Mouse (Mus musculus) yolk sac, embryonic 10.5 days (tissue): ENCODE measurements at regions not wholly inside any gene's neighbourhood (a gene's known extent, or its start where the extent isn't known, plus 50 kb on each side); places are given as distances from the start of the nearest gene placed in this dataset.

Experiments used
- DNase-seq: peaks from one replicate; pipeline ENCODE4 v3.0.0-alpha.2; 2017; ENCODE audit warnings: low spot score

GRCm38 (mm10) chr15:56139451-56139850, 1338.0 kb downstream of the Slc22a22 start:
- no peak for DNase-seq

DNA sequence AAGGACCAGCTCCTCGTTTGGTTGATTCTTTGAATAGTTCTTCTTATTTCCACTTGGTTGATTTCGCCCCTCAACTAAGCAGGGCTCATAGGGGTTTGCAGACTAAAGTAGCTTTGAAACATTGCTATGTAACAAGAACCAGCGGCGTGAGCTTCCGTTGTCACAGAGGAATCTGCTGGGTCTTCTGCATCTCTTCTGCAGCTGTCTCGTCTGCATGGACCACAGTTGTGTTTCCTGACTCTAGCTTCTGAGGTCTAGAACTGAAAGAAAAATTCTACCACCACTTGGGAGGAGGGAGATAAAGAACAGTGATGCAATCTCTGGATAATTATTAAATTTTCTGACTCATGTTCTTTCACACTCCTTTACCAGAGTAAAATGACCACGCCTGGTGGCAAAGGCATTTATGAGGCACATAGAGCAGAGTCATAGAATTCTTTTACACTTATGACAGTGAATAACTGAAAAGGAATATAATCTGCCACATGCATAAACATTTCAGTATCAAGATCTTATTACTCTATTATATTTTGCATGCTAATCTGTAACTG, 1340.9 kb downstream of the Slc22a22 start:
- no peak for DNase-seq

GRCm38 (mm10) chr15:56128029-56128428, 1349.4 kb downstream of the Slc22a22 start:
- no peak for DNase-seq

- no peak for DNase-seq
These were observed 1357.9 kb downstream of the Slc22a22 start for GRCm38 (mm10) chr15:56119287-56120065.

GRCm38 (mm10) chr15:56108313-56108712, 1369.1 kb downstream of the Slc22a22 start:
- DNase-seq, result no peak

DNA sequence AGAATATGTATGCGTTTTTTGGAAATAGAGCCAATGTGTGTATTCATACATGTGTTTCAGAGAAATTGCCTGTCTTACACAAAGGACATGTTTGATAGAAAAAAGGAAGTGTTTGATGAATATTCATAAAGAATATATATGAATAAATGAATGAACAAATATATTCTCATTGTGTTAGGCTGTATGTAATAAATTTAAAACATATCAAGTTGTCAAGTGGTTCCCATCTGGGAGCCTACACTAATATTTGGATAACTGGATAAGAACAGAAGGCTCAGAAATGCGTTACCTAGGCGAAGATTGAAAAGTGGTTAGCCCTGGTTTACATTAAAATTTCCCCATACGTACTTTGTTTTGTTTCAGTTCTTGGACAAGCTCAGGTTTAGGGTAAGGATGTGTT, 1369.7 kb downstream of the Slc22a22 start:
- no peak for DNase-seq

- DNase-seq, result no peak
These were observed 1377.2 kb downstream of the Slc22a22 start for GRCm38 (mm10) chr15:56100133-56100735.

DNA sequence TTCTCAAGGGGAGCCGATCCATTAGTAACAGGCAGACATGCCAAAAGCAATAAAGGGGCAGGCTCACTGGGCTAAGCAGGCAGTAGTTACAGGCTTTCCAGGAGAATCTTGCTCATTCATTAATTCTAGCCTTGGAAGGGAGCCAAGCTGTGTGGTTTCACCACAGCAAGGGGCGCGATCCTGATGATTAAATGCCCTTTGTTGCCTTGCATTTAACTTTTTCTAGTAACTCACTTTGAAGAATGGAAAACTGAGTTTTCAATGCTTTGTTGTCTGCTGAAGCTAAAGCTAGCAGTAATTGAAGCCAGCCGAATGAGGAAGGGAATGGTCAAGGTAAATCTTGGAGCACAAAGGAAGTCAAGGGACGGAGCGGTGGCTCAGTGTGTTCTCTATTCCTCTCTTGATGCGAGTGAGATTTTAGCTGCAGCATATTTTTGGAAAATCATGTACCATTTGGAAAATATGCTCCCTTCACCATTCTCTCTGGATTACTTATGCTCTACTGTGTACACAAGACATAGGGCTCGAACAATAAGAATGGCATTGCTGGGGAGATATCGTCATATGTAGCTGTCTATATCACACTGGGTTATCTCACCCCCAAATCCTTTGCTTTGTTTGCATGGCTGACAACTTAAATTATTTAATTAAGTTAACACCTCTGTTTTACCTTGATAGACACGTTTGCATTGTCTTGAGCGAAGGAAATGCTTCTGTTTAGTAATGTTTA, 1399.4 kb downstream of the Slc22a22 start:
- DNase-seq, result no peak

DNA sequence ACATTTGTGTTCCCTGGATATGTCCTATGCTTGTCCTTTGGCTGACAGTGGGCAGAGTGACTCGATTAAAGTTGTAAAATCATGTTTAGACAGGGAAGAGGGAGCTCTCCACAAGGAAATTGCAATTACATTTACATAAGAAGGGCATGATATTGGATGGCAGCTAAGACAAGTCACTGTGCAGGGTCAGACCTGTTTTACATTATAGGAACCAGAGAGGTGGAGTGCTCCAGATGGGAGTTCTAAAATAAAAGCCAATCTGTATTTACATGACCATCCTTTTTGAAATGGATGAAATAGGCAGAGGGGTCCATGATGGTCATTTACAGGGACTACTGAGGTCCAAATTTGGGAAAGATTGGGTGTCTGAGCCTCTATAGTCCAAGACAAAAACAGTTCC, 1400.3 kb downstream of the Slc22a22 start:
- DNase-seq, result no peak

DNA sequence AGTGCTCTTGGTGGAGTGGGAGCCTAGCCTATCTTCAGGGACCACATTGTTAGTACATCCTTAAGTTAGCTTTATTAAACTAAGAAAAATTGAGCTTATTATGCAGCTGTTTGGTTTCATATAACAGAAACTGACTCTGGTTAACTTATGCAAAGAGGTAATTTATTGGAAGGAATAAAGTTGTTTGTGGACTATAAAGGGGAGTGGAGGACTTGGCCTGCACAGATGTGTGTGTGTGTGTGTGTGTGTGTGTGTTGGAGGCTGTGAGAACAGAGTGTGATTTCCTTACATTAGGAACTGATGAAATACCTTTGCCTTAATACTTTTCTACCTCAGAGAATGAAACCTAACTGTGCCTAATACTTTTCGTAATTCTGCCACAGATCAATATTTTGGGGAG, 1400.7 kb downstream of the Slc22a22 start:
- no peak for DNase-seq

- DNase-seq, result no peak
These were observed 1407.9 kb downstream of the Slc22a22 start for GRCm38 (mm10) chr15:56069511-56069910.

GRCm38 (mm10) chr15:56067214-56067613, 1410.2 kb downstream of the Slc22a22 start:
- DNase-seq, result no peak

DNA sequence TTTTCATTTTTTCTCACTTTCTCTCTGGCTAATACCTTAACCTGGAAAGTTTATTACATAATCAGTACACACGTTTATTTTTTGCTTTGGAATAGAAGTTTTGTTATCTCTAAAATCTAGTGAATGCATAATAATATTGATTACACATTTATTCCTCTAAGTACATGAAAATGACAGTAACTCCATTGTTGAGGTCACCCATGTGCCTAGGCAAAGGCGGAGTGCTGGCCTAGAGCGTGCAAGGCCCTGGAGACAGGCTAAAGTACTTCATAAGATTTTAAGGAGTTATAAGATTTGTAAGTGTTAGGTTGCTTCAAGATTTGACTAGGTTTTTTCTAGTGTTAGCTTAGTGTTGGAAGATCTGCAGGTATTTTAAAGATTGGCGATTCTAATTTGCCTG, 1410.9 kb downstream of the Slc22a22 start:
- no peak for DNase-seq

DNA sequence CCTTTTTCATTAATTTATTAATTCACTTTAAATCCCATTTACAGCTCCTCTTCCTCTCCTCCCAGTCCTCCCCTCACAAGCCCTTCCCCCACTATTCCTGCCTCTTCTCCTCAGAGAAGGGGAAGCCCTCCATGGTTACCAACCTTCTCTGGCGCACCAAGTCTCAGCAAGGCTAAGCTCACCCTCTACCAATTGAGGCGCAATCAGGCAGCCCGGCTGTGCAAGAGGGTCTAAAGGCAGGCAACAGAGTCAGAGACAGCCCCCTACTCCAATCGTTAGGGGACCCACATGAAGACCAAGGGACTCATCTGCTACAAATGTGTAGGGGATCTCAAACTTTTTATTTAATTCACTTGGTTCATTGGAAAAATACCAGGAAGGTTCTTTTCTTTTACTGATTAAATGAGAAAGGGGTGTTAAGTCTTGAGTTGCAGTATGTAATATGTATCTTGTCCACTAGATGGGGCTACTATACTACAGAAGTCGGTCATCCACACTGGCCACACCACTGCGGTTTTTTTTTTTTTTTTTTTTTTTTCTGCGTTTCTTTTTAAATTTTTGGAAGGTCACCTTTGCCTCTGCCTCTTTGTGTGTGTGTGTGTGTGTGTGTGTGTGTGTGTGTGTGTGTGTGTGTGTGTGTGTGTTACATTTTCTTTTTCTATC, 1411.4 kb downstream of the Slc22a22 start:
- no peak for DNase-seq

DNA sequence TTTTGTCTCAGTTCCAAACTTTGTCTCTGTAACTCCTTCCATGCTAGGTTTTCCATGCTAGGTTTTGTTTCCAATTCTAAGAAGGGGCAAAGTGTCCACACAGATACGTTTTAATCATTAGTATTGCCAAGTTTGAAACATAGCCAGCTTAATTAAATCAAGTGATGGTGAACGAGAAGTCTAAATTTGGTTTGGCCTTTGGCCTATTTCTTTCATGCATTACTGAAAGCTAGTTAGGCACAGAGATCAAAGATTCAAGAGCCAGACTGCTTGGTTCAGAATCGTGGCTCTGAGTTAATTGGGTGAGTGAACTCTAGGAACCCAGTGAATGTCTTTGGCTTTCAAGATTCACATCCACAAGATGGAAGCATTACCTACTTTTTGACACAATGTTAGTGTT, 1414.8 kb downstream of the Slc22a22 start:
- DNase-seq, result no peak

DNA sequence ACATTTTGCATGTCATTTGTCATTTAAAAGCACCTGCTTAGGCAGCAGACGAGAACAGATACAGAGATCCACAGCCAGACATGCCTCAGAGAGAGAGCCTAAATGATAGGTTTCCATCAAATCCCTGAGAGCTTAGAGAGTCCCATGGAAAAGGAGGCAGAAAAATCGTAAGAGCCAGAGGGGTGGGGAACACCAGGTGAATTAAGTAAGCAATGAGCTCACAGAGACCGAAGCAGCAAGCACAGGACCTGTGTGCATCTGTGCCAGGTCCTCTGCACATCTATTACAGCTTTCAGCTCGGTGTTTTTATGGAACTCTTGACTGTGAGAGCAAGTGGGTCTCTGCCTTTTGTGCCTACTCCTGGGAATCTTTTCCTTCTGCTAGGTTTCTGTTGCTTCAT, 1416.1 kb downstream of the Slc22a22 start:
- no peak for DNase-seq

- DNase-seq, result no peak
These were observed 1426.7 kb downstream of the Slc22a22 start for GRCm38 (mm10) chr15:56050716-56051115.

GRCm38 (mm10) chr15:56047832-56048231, 1429.6 kb downstream of the Slc22a22 start:
- no peak for DNase-seq

DNA sequence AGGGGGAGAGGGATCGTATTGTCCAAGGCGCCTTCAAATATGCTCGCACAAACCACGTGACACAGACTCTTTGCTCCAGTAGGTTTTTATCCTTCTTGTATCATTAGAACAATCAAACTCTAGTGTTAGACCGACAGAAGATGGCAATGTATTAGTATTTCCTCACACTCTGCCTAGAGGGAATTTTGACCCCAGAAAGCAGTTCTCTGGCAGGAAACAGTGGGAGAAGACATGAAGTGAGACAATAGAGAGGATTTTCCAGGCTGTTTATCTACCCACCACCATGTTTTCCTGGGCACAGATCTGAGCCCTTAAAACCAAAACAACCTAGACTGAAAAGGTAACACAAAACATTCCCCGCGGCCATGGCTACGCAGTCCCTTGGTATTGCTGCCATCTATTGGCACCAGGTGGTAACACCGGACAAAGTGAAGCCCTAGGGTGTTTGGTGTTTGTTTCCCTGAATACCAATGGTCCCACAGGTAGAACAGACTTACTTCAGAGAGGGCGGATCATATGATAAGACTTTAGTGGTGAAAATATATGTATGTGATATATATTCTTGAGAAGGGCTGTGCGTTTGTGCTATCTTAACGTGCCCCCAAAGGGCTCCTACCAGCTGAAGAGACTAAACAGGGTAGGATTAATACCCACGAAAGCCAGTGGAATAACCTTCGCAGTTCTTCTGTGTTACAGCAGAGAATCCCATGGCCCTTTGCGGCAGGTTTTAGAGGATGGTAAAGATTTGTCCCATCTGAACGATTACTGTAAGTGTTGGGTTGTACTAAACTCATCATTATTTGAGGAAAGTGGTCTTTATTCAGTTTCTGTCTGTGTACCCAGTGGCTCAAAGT, 1430.5 kb downstream of the Slc22a22 start:
- DNase-seq, result peak; percentile 47

DNA sequence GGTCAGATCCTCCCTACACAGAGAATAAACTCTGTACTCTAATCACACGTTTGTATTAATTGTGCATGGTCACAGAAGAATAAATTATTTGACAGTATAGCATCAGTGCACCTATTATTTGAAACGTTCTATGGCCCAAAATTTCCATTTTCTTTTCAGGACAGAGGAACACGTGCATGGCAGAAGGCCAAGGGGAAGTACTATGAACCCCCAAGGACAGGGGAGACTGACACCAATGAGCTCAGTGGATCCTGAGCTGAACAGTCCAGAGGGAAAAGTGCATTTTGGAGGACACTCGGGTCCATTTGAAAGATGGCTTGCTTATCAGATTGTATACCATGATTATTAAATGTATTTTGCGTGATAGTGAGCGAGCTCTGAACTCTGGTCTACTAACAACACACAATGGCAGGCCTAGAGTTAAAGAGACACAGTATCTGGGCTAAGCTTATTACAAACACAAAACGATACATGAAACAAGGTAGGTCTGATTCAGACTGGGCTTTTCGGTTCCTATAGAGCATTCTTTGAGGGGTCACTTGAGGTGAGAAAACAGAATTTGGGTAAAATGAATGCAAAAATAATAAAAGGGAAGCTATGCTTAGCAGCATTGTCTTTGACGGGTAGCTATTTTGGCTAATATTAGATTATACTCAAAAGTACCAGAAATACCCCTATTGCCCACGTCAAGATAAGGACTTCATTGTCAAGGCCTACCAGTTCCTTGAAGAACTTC, 1431.7 kb downstream of the Slc22a22 start:
- no peak for DNase-seq

- DNase-seq, result no peak
These were observed 1434.1 kb downstream of the Slc22a22 start for GRCm38 (mm10) chr15:56043282-56043681.
